Mouse (Mus musculus): ENCODE results near the gene Gm20821. TPM values are rescaled to one million over a fixed set of nuclear protein-coding genes. Genes with fewer than 3 reads are reported as not detected.

Gm20821 gene
- not detected in 2 replicates for polyA plus RNA-seq (2012; ENCODE audit: low replicate concordance)

GRCm38 (mm10) chrY:9781504-9781903, at the start of gene Gm20821:
Gene Gm20821 (plus strand): TSS chrY:9781804.

